Mouse (Mus musculus): ENCODE measurements around the gene Atp1a1.

GRCm38 (mm10) chr3:101653446-101653845, 49.0 kb upstream of the Atp1a1 start:
- no peak for TF ChIP-seq GATA1 (IDR thresholded peaks at IDR 0.05; ENCODE audit: low read length)
- no peak for TF ChIP-seq TAL1 (IDR thresholded peaks at IDR 0.05; ENCODE audit: low read length)
